1 mouse cellular context compared by ENCODE assay signal in the genomic region with DNA sequence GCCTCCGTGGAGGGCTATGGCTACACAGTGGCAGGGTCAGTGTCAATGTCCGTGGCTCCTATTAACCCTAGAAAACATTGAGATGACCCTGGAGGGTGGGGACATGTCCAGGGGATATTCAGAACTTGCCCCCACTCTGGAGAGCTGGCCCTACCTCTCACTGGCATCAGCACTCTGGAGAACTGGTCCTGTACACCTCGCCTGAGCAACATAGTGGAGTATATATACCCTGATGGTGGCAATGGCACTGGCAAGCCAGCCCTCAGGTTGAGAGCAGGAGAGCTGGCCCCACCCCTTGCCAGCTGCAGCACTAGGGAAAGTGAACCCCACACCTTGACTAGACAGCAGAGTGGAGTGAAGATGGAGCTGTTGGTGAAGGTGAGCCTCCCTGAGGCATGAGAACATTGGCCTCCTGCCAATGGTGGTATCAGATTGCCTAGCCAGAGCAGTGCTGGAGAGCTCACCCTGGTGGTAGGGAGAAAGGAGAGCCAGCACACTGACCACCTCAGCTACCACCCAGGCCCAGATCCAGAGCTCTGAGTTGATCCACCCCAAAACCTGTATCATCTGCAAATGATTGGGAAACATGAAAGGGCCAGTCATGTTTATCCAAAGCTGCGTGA.
TF ChIP-seq lines count a peak whose summit lies in the region.

No protein-coding gene starts in this region.

TF ChIP-seq in MEL, 35 proteins besides CTCF, POLR2A, EP300 and RAD21 (continued from another document):
- no peak for TF ChIP-seq POLR2AphosphoS2 (IDR thresholded peaks at IDR 0.05; ENCODE audit: low read length)
TF ChIP-seq in MEL: peak in this region for 0.
